Mouse (Mus musculus) G1E (cell line): ENCODE measurements around the gene Rgs6. TPM values are rescaled to one million over a fixed set of nuclear protein-coding genes. Genes with fewer than 3 reads are reported as not detected.

Experiments used
- ATAC-seq: 2 replicates; pipeline ENCODE4 v1.8.0; 2016; ENCODE audit warnings: mild to moderate bottlenecking; ENCODE audit not compliant: insufficient number of reproducible peaks, poor library complexity, low FRiP score, severe bottlenecking; ENCODE audit errors: extremely low read depth
- DNase-seq: peaks from one replicate; pipeline ENCODE4 v3.0.0; 2012; ENCODE audit warnings: low spot score
- H3K27me3 ChIP-seq: 2 replicates; pipeline ENCODE4 v1.6.1; 2012; ENCODE audit warnings: mild to moderate bottlenecking, low read length, inconsistent platforms; ENCODE audit not compliant: insufficient read depth
- H3K36me3 ChIP-seq: replicated peaks from 2 replicates; pipeline ENCODE3; 2012; ENCODE audit warnings: mild to moderate bottlenecking, inconsistent platforms
- H3K4me1 ChIP-seq: 2 replicates; pipeline ENCODE4 v1.6.1; 2012; ENCODE audit warnings: low read depth, low read length, inconsistent platforms, mixed read lengths; ENCODE audit not compliant: insufficient read depth
- H3K4me3 ChIP-seq: 2 replicates; pipeline ENCODE4 v1.5.1; 2012; ENCODE audit warnings: low read depth, mild to moderate bottlenecking, inconsistent platforms, low read length, moderate library complexity, mixed read lengths
- H3K9me3 ChIP-seq: replicated peaks from 2 replicates; pipeline ENCODE4 v1.6.1; 2012; ENCODE audit warnings: inconsistent platforms
- CTCF ChIP-seq: IDR thresholded peaks from 2 replicates; pipeline ENCODE4 v1.5.1; 2012; ENCODE audit warnings: low read depth, low read length, inconsistent platforms, mixed read lengths
- GATA1 ChIP-seq: IDR thresholded peaks from 2 replicates; pipeline ENCODE4 v1.6.1; 2012; ENCODE audit warnings: borderline replicate concordance, low read length, inconsistent platforms, mixed read lengths
- GATA2 ChIP-seq: IDR thresholded peaks from 2 replicates; pipeline ENCODE4 v1.6.1; 2012; ENCODE audit warnings: low read depth, low read length, inconsistent platforms, borderline replicate concordance
- POLR2AphosphoS5 ChIP-seq: IDR thresholded peaks from 2 replicates; pipeline ENCODE4 v1.6.1; 2012; ENCODE audit warnings: low read depth, low read length, inconsistent platforms; ENCODE audit not compliant: insufficient replicate concordance
- TAL1 ChIP-seq: conservative IDR thresholded peaks from 2 replicates; pipeline ENCODE4 v1.6.1; 2012; ENCODE audit warnings: low read depth, low read length, inconsistent platforms, mixed read lengths
- polyA plus RNA-seq: library from polyadenylated mRNA; stranded (reverse); fragments of >175 nt; gene quantifications from 2 replicates; pipeline ENCODE4 v1.2.3, GENCODE M21; 2012
- total RNA-seq, 2 experiments: library from RNA; stranded (forward) in 1 of 2; stranded (reverse) in 1 of 2; fragments of 200-1000 nt in 1 of 2; fragments of >200 nt in 1 of 2; fragmentation: Nextera tagmentation in 1 of 2; gene quantifications; 2 replicates each; pipeline ENCODE4 v1.2.3; 2014 to 2017

The Rgs6 gene
- total and polyA plus RNA-seq, 3 experiments: 0.44 TPM; not detected in 2

- TF ChIP-seq TAL1 (no peak), GATA2 (no peak), POLR2AphosphoS5 (no peak), GATA1 (no peak), CTCF (no peak)
- ATAC-seq (no peak), DNase-seq (no peak)
- Histone ChIP-seq H3K36me3 (no peaks in the 10 kb centered on the region), H3K27me3 (peaks cover 15% of the 10 kb centered on the region), H3K9me3 (no peaks in the 10 kb centered on the region; the same call in 1 of the 2 replicates), H3K4me3 (no peak overlapping the region), H3K4me1 (no peaks in the 10 kb centered on the region)
These were observed 29.7 kb downstream of the Rgs6 start for GRCm38 (mm10) chr12:82617682-82618370.

GRCm38 (mm10) chr12:82640441-82640840 lies 52.3 kb downstream of the Rgs6 start:
- no peak overlapping the region for H3K4me3 ChIP-seq
- ATAC-seq: no peak
- no peaks in the 10 kb centered on the region for H3K4me1 ChIP-seq
- DNase-seq: no peak
- H3K27me3 ChIP-seq: 0 out of 2 replicates have a peak, but pooled peaks cover 2% of the 10 kb centered on the region
- no peaks in the 10 kb centered on the region for H3K36me3 ChIP-seq
- no peaks in the 10 kb centered on the region for H3K9me3 ChIP-seq
- TF ChIP-seq CTCF (no peak), GATA2 (no peak)

GRCm38 (mm10) chr12:82647876-82648275 lies 59.8 kb downstream of the Rgs6 start:
- no peak for ATAC-seq
- no peaks in the 10 kb centered on the region for H3K9me3 ChIP-seq
- no peak for TF ChIP-seq POLR2AphosphoS5
- TF ChIP-seq GATA1: no peak
- TF ChIP-seq GATA2: no peak
- no peak for TF ChIP-seq TAL1
- TF ChIP-seq CTCF: no peak
- no peaks in the 10 kb centered on the region for H3K36me3 ChIP-seq
- no peaks in the 10 kb centered on the region for H3K4me1 ChIP-seq
- H3K4me3 ChIP-seq: no peak overlapping the region
- H3K27me3 ChIP-seq: 0 out of 2 replicates have a peak, but pooled peaks cover 2% of the 10 kb centered on the region
- no peak for DNase-seq

- Histone ChIP-seq H3K9me3 (no peaks in the 10 kb centered on the region), H3K36me3 (no peaks in the 10 kb centered on the region), H3K27me3 (0 out of 2 replicates have a peak, but pooled peaks cover 2% of the 10 kb centered on the region), H3K4me1 (no peaks in the 10 kb centered on the region), H3K4me3 (no peak overlapping the region)
- TF ChIP-seq CTCF: no peak
- TF ChIP-seq POLR2AphosphoS5: no peak
- no peak for TF ChIP-seq GATA2
- no peak for TF ChIP-seq GATA1
- no peak for TF ChIP-seq TAL1
- DNase-seq (no peak), ATAC-seq (no peak)
These were observed 61.9 kb downstream of the Rgs6 start for GRCm38 (mm10) chr12:82649991-82650390.

GRCm38 (mm10) chr12:82664598-82664997 lies 76.5 kb downstream of the Rgs6 start:
- DNase-seq (no peak), ATAC-seq (no peak)
- H3K27me3 ChIP-seq: peaks cover 6% of the 10 kb centered on the region
- no peaks in the 10 kb centered on the region for H3K4me1 ChIP-seq
- H3K36me3 ChIP-seq: no peaks in the 10 kb centered on the region
- TF ChIP-seq GATA1 (no peak), CTCF (no peak), GATA2 (no peak), POLR2AphosphoS5 (no peak), TAL1 (no peak)
- H3K9me3 ChIP-seq: no peaks in the 10 kb centered on the region
- no peak overlapping the region for H3K4me3 ChIP-seq

GRCm38 (mm10) chr12:82667441-82667840 lies 79.3 kb downstream of the Rgs6 start:
- Histone ChIP-seq H3K36me3 (no peaks in the 10 kb centered on the region), H3K27me3 (peaks cover 6% of the 10 kb centered on the region), H3K4me1 (no peaks in the 10 kb centered on the region), H3K9me3 (no peaks in the 10 kb centered on the region), H3K4me3 (no peak overlapping the region)
- ATAC-seq (no peak), DNase-seq (no peak)
- TF ChIP-seq CTCF: no peak
- no peak for TF ChIP-seq TAL1
- no peak for TF ChIP-seq POLR2AphosphoS5
- TF ChIP-seq GATA2: no peak
